Mouse (Mus musculus) right cerebral cortex, postnatal 14 days (tissue): ENCODE data around the gene Olfr765.
"Not testable (repeated sequence)": the region's sequence is repeated elsewhere in the genome, so short reads cannot be mapped to it uniquely, and the experiment has no call there.

ENCODE experiments used
- DNase-seq: peaks from one replicate; pipeline ENCODE4 v3.0.0; 2022

Gene Olfr765

DNA sequence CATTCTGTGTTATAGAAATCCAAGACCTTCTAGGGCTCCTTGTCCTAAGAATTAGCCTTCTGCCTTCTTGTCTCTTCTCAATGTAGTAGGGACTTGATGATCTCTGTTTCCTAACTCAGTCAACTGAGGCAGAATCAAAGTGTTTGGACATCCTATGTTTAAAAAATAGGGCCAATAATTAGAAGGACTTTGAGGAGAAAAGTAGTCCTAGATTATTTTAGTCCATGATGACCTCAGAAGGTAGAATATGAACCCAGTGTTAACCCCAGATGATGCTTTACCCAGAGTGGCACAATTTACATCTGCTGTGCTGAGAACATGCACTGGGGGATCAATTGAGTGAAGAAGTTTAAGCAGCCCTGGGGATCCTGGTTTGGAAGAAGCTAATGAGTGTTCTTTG lies at the start of gene Olfr765:
Gene Olfr765, minus strand, starts transcription at position 101 of the 400 bp plus-strand sequence.
- DNase-seq: not testable (repeated sequence)

GRCm38 (mm10) chr10:129099275-129099674 lies 49.5 kb upstream of the Olfr765 start, which contains the start of gene Olfr768:
TSS of gene Olfr768 (minus strand) at chr10:129099375.
- no peak for DNase-seq

GRCm38 (mm10) chr10:129082810-129083209 lies 33.0 kb upstream of the Olfr765 start, which contains the start of gene Olfr767:
TSS of gene Olfr767 (minus strand) at chr10:129082910.
- not testable (repeated sequence) for DNase-seq

- DNase-seq: no peak
Observed at GRCm38 (mm10) chr10:129068877-129069276, 19.1 kb upstream of the Olfr765 start, which contains the start of gene Olfr766-ps1. TSS of gene Olfr766-ps1 (minus strand) at chr10:129068977.

DNA sequence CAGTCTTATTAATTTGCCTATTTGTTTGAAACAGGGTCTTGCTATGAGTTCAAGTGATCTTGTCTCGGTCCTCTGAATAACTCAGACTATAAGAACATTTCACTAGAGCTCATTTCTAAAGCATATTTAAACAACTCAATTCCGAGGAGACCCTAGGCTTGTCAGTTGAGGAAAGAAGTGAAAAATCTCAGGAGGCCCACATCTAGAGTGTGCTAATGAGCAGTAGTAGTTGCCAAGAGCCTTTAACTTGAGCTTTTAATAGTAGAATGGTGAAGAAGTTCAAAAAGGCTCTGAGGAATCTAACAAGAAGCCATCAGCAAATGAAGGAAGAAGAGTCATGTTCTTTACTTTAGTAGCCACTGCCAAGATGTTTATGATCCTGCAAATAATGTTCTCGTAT lies 10.0 kb downstream of the Olfr765 start, which contains the start of gene Olfr764-ps1:
Gene Olfr764-ps1, minus strand, starts transcription at position 101 of the 400 bp plus-strand sequence.
- no peak for DNase-seq

DNA sequence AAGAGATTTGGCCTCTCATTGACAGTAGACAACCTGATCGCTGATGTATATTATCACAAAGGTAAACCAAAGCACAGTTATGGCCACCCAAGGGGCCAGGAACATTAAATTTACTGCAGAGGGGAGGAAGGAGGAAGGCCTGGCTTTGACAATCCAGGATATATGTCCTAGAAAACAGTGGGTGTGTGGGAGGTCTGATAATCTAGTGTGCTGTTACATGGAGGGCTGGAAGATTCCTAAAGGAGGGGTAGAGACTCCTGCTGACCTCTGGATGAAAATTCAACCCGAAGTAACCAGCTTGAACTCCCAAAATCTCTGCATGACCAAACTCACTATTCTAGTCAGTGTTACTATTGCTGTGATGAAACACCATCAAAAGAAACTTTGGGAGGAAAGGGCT lies 21.5 kb downstream of the Olfr765 start:
- no peak for DNase-seq

GRCm38 (mm10) chr10:129026018-129026662 lies 23.7 kb downstream of the Olfr765 start:
- DNase-seq: peak; percentile 55

DNA sequence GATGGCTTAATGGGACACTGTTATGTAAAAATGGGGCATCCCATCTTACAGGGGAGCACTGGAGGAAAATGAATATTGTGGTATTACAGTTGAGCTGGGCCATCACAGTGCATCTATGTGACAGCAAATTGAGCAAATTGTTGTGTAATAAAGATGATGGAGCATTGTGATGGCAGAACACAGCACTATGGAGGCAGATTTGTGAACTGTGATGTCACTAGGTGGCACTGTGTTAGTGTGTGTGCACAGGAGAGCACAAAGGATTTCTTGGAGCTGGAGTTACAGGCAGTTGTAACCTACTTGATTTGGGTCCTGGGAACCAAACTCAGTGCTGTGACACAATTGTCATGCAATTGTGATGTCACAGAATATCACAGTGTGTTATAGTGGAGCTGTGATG lies 26.5 kb downstream of the Olfr765 start:
- DNase-seq: no peak

DNA sequence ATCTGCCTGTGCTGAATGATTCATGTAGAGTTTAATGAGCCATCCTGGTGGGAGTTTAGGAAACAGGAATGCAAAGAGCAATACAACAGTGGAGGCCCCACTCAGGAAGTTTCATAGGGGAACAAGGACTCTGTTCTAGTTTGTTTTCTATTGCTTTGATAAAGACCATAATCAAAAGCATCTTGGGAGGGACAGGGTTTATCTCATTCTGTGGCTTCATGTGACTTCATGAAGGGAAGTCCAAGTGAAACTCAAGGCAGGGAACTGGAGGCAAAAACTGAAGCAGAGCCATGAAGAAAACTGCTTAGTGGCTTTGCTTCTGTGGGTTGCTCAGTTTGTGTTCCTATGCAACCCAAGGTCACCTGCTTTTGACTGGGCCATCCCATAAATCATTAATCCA lies 35.3 kb downstream of the Olfr765 start:
- no peak for DNase-seq

DNA sequence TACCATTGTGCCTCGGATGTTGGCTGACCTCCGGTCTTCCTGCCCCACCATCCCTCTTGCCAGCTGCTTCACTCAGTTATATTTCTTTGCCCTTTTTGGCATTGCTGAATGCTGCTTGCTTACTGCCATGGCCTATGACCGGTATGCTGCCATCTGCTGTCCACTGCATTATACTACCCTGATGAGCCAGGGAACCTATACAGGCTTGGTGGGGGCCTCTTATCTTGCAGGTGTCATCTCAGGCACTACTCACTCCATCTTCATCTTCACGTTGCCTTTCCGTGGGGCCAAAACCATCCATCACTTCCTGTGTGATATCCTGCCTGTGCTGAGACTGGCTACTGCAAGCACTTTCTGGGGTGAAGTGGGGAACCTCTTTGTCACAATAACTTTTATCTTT lies 38.3 kb downstream of the Olfr765 start:
- DNase-seq: not testable (repeated sequence)

DNA sequence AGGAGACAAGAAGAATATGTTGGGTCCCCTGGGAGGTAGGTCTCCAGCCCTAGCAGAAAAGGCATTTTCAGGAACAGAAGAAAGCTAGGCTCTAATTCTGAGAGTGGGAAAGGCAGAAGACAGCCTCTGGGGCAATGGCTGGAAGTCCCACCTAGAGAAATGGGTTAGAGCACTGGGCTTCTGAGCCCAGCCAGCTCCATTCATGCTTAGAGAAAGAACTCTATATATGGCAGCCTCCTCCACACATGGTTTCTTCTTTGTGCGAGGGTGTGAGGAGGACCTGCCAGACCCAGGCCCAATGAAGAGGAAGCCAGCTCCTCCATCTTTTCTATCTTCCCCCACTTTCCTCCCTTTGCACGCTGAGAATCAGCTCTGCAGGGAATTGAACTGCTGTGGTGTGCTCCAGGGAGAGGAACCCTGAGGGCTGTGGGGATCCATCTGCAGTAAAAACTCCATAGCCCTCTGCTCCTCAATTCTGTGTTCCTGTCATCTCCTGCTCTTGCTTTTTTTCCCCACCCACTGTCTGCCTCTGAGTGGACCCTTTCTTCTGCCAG lies 39.4 kb downstream of the Olfr765 start, which contains the start of gene Olfr763:
Gene Olfr763, plus strand, starts transcription at position 504 of the 554 bp plus-strand sequence.
- DNase-seq: no peak

GRCm38 (mm10) chr10:129004032-129004920 lies 45.5 kb downstream of the Olfr765 start:
- DNase-seq: no peak

GRCm38 (mm10) chr10:128996523-128997040 lies 53.2 kb downstream of the Olfr765 start:
- no peak for DNase-seq

DNA sequence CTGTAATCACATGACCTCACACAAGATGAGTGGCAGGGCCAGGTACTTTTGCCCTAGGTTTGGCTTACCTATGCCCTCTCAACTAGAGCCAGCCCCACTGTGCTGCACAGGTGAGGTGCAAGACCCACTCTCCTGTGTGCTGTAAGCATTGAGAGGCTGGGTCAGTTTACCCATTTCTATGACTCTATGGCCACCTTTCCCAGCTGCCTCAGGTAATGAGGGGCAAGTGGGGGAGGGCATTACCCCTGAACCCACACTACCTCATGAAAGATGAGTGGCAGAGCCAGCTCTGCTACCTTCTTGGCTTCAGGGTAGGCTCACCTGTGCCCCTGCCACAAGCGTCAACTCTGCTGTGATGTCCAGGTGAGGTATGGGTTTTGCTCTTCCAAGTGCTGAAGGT lies 54.0 kb downstream of the Olfr765 start:
- no peak for DNase-seq
